ENCODE assay signal across 8 mouse cellular contexts in genomic region chr7:97984108-97984834, GRCm38 (mm10).
A peak's percentile ranks its signal among the peaks of the same experiment; 100 is the strongest.
DNase-seq lines count a peak whose midpoint lies in the region; ATAC-seq and TF ChIP-seq lines count a peak whose summit lies in the region.

No protein-coding gene starts in this region.

- no peak overlapping the region for H3K9ac ChIP-seq in midbrain, postnatal 0 days (replicated peaks; ENCODE audit: low read length, poor library complexity, severe bottlenecking)

- H3K27me3 ChIP-seq in midbrain, postnatal 0 days (ENCODE audit: insufficient read depth, low read length), result no peaks in the 10 kb centered on the region

- H3K9me3 ChIP-seq in midbrain, postnatal 0 days (ENCODE audit: low read length), result no peaks in the 10 kb centered on the region

- no peak overlapping the region for H3K4me2 ChIP-seq in midbrain, postnatal 0 days (ENCODE audit: low read depth, low read length, poor library complexity, severe bottlenecking)

- no peak overlapping the region for H3K4me3 ChIP-seq in layer of hippocampus, adult 2 months
- no peak overlapping the region for H3K4me3 ChIP-seq in midbrain, postnatal 0 days (ENCODE audit: low read depth, low read length)

- peak; percentile 69 for TF ChIP-seq CTCF in layer of hippocampus, adult 2 months (conservative IDR thresholded peaks at IDR 0.05)
- TF ChIP-seq CTCF in midbrain, postnatal 0 days (IDR thresholded peaks at IDR 0.05), result peak; percentile 57

- 55% methylated on average over 13 of the region's 13 CpGs for WGBS in midbrain, postnatal 0 days

- H3K4me1 ChIP-seq in midbrain, postnatal 0 days (ENCODE audit: insufficient read depth, low read length), result no peaks in the 10 kb centered on the region

- no peak for ATAC-seq in CD4-positive, CD25-positive, alpha-beta regulatory T cell, adult 4 months
- peak; percentile 59 for ATAC-seq in granulocyte monocyte progenitor cell, adult 5-6 weeks (replicated peaks; ENCODE audit: poor library complexity, severe bottlenecking)
- ATAC-seq in midbrain, postnatal 0 days (ENCODE audit: low FRiP score), result no peak

- DNase-seq in CD4-positive, CD25-positive, alpha-beta regulatory T cell, adult 2 months (ENCODE audit: low read depth, low spot score), result peak; percentile 64
- DNase-seq in layer of hippocampus, adult 2 months (ENCODE audit: low spot score in 2 of 2), result peak in 1 of 2 experiments; percentile 30
- no peak for DNase-seq in layer of hippocampus, postnatal 36 days
- DNase-seq in adrenal gland, adult 18-20 months (ENCODE audit: low spot score in 2 of 2), result peak; percentile 9 to 51
- DNase-seq in midbrain, postnatal 0 days (ENCODE audit: low spot score), result peak; percentile 28
- DNase-seq in adipocyte (ENCODE audit: low spot score), result no peak

- no peak overlapping the region for H3K27ac ChIP-seq in layer of hippocampus, adult 2 months
- no peak overlapping the region for H3K27ac ChIP-seq in midbrain, postnatal 0 days (ENCODE audit: low read depth, low read length)

- H3K36me3 ChIP-seq in midbrain, postnatal 0 days (ENCODE audit: insufficient read depth, low read length), result no peaks in the 10 kb centered on the region

Comparison
In these comparisons a context has a peak if more than half of its experiments do, and no peak if none do; other contexts are left out.
1. DNase-seq: peak in CD4-positive, CD25-positive, alpha-beta regulatory T cell, adult 2 months (single experiment), adrenal gland, adult 18-20 months (2 of 2) and midbrain, postnatal 0 days (single experiment); none in layer of hippocampus, postnatal 36 days (0 of 2) and adipocyte (single experiment).